Mouse (Mus musculus) heart, postnatal 0 days (tissue): ENCODE results near the gene Dnaja4. TPM values are rescaled to one million over a fixed set of nuclear protein-coding genes. Genes with fewer than 3 reads are reported as not detected.

ENCODE experiments used
- ATAC-seq: fragments of 200-750 bp; cut with Nextera tagmentation; 2 replicates; pipeline ENCODE4 v1.8.0; 2017; ENCODE audit warnings: low read depth, moderate number of reproducible peaks, moderate library complexity; ENCODE audit not compliant: insufficient read depth
- DNase-seq: peaks from one replicate; pipeline ENCODE4 v3.0.0-alpha.2; 2016; ENCODE audit warnings: low spot score
- H3K27ac ChIP-seq: fragments of 300-500 bp; sonication (generic); 2 replicates; pipeline ENCODE4 v1.5.1; 2014; ENCODE audit warnings: low read depth, mild to moderate bottlenecking
- H3K27me3 ChIP-seq: fragments of 300-500 bp; sonication (generic); 2 replicates; pipeline ENCODE4 v1.6.1; 2014; ENCODE audit warnings: low read length, mixed read lengths; ENCODE audit not compliant: control insufficient read depth, insufficient read depth
- H3K36me3 ChIP-seq: fragments of 300-500 bp; sonication (generic); replicated peaks from 2 replicates; pipeline ENCODE4 v1.6.1; 2014; ENCODE audit warnings: low read length, mixed read lengths; ENCODE audit not compliant: control insufficient read depth, insufficient read depth
- H3K4me1 ChIP-seq: fragments of 300-500 bp; sonication (generic); 2 replicates; pipeline ENCODE4 v1.6.1; 2014; ENCODE audit warnings: antibody characterized with exemption; ENCODE audit not compliant: control insufficient read depth, insufficient read depth
- H3K4me2 ChIP-seq: fragments of 300-500 bp; sonication (generic); 2 replicates; pipeline ENCODE4 v1.6.1; 2014; ENCODE audit warnings: low read depth, mild to moderate bottlenecking, low read length, moderate library complexity
- H3K4me3 ChIP-seq: fragments of 300-500 bp; sonication (generic); 2 replicates; pipeline ENCODE4 v1.5.1; 2014; ENCODE audit warnings: low read depth, low read length
- H3K9ac ChIP-seq: fragments of 300-500 bp; sonication (generic); replicated peaks from 2 replicates; pipeline ENCODE4 v1.6.1; 2014; ENCODE audit warnings: low read depth, low read length, mixed read lengths
- H3K9me3 ChIP-seq: fragments of 300-500 bp; sonication (generic); replicated peaks from 2 replicates; pipeline ENCODE4 v1.6.1; 2016; ENCODE audit warnings: low read length; ENCODE audit not compliant: control insufficient read depth
- CTCF ChIP-seq: IDR thresholded peaks from 2 replicates; pipeline ENCODE4 v1.5.1; 2016; ENCODE audit warnings: antibody characterized with exemption, control low read depth, low read depth
- EP300 ChIP-seq: IDR thresholded peaks from 2 replicates; pipeline ENCODE4 v1.6.1; 2016; ENCODE audit warnings: antibody characterized with exemption, low read depth
- WGBS: fragments of 180-500 bp; shearing (Covaris S2); extraction: QIAGEN DNeasy Blood & Tissue Kit; methylation state at CpG from one replicate; pipeline ENCODE4 v1.1.7; 2014; 5-methylcytosine and 5-hydroxymethylcytosine counted together
- polyA plus RNA-seq: library from polyadenylated mRNA; unstranded; fragments of >200 nt; fragmentation: Nextera tagmentation; extraction: Ambion mirVana; gene quantifications from 2 replicates; pipeline ENCODE4 v1.2.1, GENCODE M21; 2015
- total RNA-seq: library from RNA; depleted of rRNA; stranded (reverse); fragments of >200 nt; gene quantifications from 2 replicates; pipeline ENCODE4 v1.2.3, GENCODE M21; 2014; ENCODE audit warnings: low replicate concordance

Dnaja4 gene
- total and polyA plus RNA-seq, 2 experiments from 2014 or later = 28.2 to 36.1 TPM

DNA sequence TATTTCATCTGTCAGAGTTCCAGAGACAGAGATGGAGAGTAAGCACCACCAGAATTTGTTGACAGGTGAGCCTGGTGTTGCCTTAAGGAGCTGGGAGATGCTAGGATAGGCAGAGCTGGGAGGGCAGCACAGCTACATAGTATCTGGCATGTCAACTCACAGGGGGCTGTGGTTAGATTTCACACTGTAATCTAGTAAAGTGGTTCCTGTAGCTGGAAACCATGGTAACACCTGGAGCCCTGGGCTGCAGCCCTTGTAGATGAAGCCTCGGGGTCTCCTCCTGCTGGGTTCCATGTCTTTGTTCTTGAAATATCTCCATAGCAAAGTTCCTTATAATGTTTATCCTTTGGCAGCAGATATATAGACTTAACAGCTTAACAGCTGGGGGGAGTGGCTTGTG lies 6.9 kb downstream of the Dnaja4 start:
- 52% methylated on average over 1 of the region's 1 CpGs for WGBS
- no peak overlapping the region for H3K27ac ChIP-seq

GRCm38 (mm10) chr9:54707288-54707999 lies 8.8 kb downstream of the Dnaja4 start:
- TF ChIP-seq EP300 (no peak), CTCF (no peak)
- peaks cover 20% of the 10 kb centered on the region for H3K4me1 ChIP-seq
- H3K27ac ChIP-seq = 0 out of 2 replicates have a peak overlapping the region, but pooled peaks have one; percentile 28
- no peak overlapping the region for H3K4me2 ChIP-seq
- no peaks in the 10 kb centered on the region for H3K9me3 ChIP-seq
- 43% methylated on average over 8 of the region's 8 CpGs for WGBS
- DNase-seq (peak; percentile 30), ATAC-seq (0 out of 2 replicates have a peak, but pooled peaks have one; percentile 10)
- peaks cover 55% of the 10 kb centered on the region for H3K36me3 ChIP-seq
- no peak overlapping the region for H3K4me3 ChIP-seq
- no peaks in the 10 kb centered on the region for H3K27me3 ChIP-seq
- no peak overlapping the region for H3K9ac ChIP-seq

More for the DNA sequence above, 6.9 kb downstream of the Dnaja4 start:
- Histone ChIP-seq H3K4me2 (no peak overlapping the region), H3K27me3 (no peaks in the 10 kb centered on the region), H3K36me3 (peaks cover 37% of the 10 kb centered on the region), H3K9me3 (no peaks in the 10 kb centered on the region), H3K9ac (no peak overlapping the region), H3K4me3 (no peak overlapping the region), H3K4me1 (peaks cover 33% of the 10 kb centered on the region)
- ATAC-seq = no peak
- no peak for DNase-seq
- TF ChIP-seq CTCF (no peak), EP300 (no peak)

- Histone ChIP-seq H3K9ac (no peak overlapping the region), H3K27me3 (no peaks in the 10 kb centered on the region), H3K4me3 (no peak overlapping the region), H3K4me1 (peaks cover 14% of the 10 kb centered on the region), H3K9me3 (no peaks in the 10 kb centered on the region), H3K36me3 (peaks cover 62% of the 10 kb centered on the region), H3K27ac (0 out of 2 replicates have a peak overlapping the region, but pooled peaks have one; percentile 2), H3K4me2 (no peak overlapping the region)
- TF ChIP-seq EP300 = no peak
- TF ChIP-seq CTCF = no peak
- 73% methylated on average over 5 of the region's 5 CpGs for WGBS
- DNase-seq (no peak), ATAC-seq (no peak)
These were observed 9.4 kb downstream of the Dnaja4 start for GRCm38 (mm10) chr9:54708085-54708484.

DNA sequence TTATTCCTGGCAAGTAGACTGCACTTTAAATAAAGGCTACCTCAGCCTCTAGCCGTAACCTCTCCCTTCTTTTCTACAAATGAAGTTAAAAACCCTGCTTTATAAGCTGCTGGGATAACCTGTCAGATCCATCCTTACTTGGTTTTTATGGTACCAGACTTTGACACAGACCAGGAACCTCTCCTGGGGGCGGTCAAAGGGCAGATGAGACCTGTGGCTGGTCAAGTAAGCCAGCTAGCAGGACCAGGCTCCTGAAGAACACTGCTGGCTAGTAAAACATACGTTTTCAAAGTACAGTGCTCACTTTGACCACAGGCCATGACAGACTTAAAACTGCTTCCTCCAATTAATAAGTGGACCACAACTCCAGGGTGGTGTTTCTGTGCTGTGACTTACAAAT lies 17.1 kb downstream of the Dnaja4 start:
- Histone ChIP-seq H3K9ac (no peak overlapping the region), H3K27ac (no peak overlapping the region), H3K4me3 (no peak overlapping the region), H3K27me3 (no peaks in the 10 kb centered on the region), H3K4me1 (no peaks in the 10 kb centered on the region), H3K4me2 (no peak overlapping the region), H3K9me3 (no peaks in the 10 kb centered on the region), H3K36me3 (peaks cover 96% of the 10 kb centered on the region)
- TF ChIP-seq CTCF = no peak
- DNase-seq (no peak), ATAC-seq (no peak)
- WGBS = 89% methylated on average over 3 of the region's 3 CpGs

DNA sequence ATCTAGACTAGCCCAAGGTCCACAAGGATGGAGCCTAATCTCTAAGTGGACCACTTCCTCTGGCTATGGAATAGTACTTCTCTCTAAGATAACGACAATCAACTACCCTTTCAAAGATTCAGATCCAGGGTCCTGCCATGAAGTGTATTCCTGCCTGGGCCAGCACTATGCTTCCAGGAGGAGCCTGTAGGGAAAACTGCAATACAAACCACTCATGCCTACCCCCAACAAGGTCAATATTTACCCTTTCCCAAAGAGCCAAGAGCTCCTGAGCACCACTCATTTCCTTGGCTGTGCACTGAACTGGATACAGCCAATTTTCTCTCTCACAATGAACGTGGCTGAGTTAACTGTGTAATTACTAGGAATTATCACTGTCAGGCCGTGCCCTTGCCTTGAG lies 18.9 kb downstream of the Dnaja4 start:
- H3K4me1 ChIP-seq = no peaks in the 10 kb centered on the region
- ATAC-seq (no peak), DNase-seq (no peak)
- H3K4me2 ChIP-seq = no peak overlapping the region
- TF ChIP-seq EP300 = no peak
- no peak for TF ChIP-seq CTCF
- H3K9ac ChIP-seq = no peak overlapping the region
- no peak overlapping the region for H3K4me3 ChIP-seq
- no peaks in the 10 kb centered on the region for H3K27me3 ChIP-seq
- no peaks in the 10 kb centered on the region for H3K9me3 ChIP-seq
- 86% methylated on average over 3 of the region's 3 CpGs for WGBS
- no peak overlapping the region for H3K27ac ChIP-seq
- peaks cover 92% of the 10 kb centered on the region for H3K36me3 ChIP-seq

GRCm38 (mm10) chr9:54722156-54722555 lies 23.5 kb downstream of the Dnaja4 start:
- no peak for TF ChIP-seq CTCF
- no peak for TF ChIP-seq EP300
- no peaks in the 10 kb centered on the region for H3K27me3 ChIP-seq
- ATAC-seq (no peak), DNase-seq (no peak)
- H3K4me1 ChIP-seq = no peaks in the 10 kb centered on the region
- H3K4me3 ChIP-seq = no peak overlapping the region
- no peaks in the 10 kb centered on the region for H3K9me3 ChIP-seq
- WGBS = 91% methylated on average over 7 of the region's 7 CpGs
- no peak overlapping the region for H3K9ac ChIP-seq
- H3K36me3 ChIP-seq = peaks cover 94% of the 10 kb centered on the region
- H3K4me2 ChIP-seq = no peak overlapping the region
- H3K27ac ChIP-seq = no peak overlapping the region
